Mouse (Mus musculus): ENCODE measurements around the gene Tnp2.

- TF ChIP-seq CTCF (IDR thresholded peaks at IDR 0.05; ENCODE audit: low read depth) (no peak), EP300 (IDR thresholded peaks at IDR 0.05; ENCODE audit: low read depth) (no peak)
These were observed 25.8 kb downstream of the Tnp2 start for GRCm38 (mm10) chr16:10762569-10763180.

Measured in liver, embryonic 14.5 days (tissue).